Mouse (Mus musculus) hindbrain, embryonic 14.5 days (tissue): ENCODE data around the gene Gpank1. TPM values are rescaled to one million over a fixed set of nuclear protein-coding genes. Genes with fewer than 3 reads are reported as not detected.

Experiments
- ATAC-seq: fragments of 200-750 bp; cut with Nextera tagmentation; 2 replicates; pipeline ENCODE4 v1.8.0; 2017; ENCODE audit warnings: moderate number of reproducible peaks, mild to moderate bottlenecking, moderate TSS enrichment, moderate library complexity; ENCODE audit not compliant: low FRiP score
- DNase-seq: peaks from one replicate; pipeline ENCODE4 v3.0.0-alpha.2; 2015; ENCODE audit warnings: low spot score
- H3K27ac ChIP-seq: fragments of 300-500 bp; sonication (generic); 2 replicates; pipeline ENCODE4 v1.5.1; 2014; ENCODE audit warnings: mild to moderate bottlenecking, moderate library complexity
- H3K27me3 ChIP-seq: fragments of 300-500 bp; sonication (generic); 2 replicates; pipeline ENCODE4 v1.6.1; 2014; ENCODE audit warnings: mild to moderate bottlenecking, low read length, mixed read lengths; ENCODE audit not compliant: control insufficient read depth, insufficient read depth
- H3K36me3 ChIP-seq: fragments of 300-500 bp; sonication (generic); replicated peaks from 2 replicates; pipeline ENCODE4 v1.6.1; 2014; ENCODE audit not compliant: control insufficient read depth, insufficient read depth
- H3K4me1 ChIP-seq: fragments of 300-500 bp; sonication (generic); replicated peaks from 2 replicates; pipeline ENCODE4 v1.6.1; 2014; ENCODE audit warnings: antibody characterized with exemption, low read length, mixed read lengths; ENCODE audit not compliant: control insufficient read depth, insufficient read depth
- H3K4me2 ChIP-seq: fragments of 300-500 bp; sonication (generic); replicated peaks from 2 replicates; pipeline ENCODE4 v1.6.1; 2014; ENCODE audit warnings: mild to moderate bottlenecking, moderate library complexity
- H3K4me3 ChIP-seq: fragments of 300-500 bp; sonication (generic); replicated peaks from 2 replicates; pipeline ENCODE4 v1.5.1; 2014; ENCODE audit warnings: mild to moderate bottlenecking, low read length
- H3K9ac ChIP-seq: fragments of 300-500 bp; sonication (generic); 2 replicates; pipeline ENCODE4 v1.6.1; 2014
- H3K9me3 ChIP-seq: fragments of 300-500 bp; sonication (generic); 2 replicates; pipeline ENCODE4 v1.6.1; 2016; ENCODE audit warnings: low read length; ENCODE audit not compliant: control insufficient read depth
- WGBS: fragments of 180-500 bp; shearing (Covaris S2); extraction: QIAGEN DNeasy Blood & Tissue Kit; methylation state at CpG from one replicate; pipeline ENCODE4 v1.1.7; 2014; 5-methylcytosine and 5-hydroxymethylcytosine counted together
- polyA plus RNA-seq: library from polyadenylated mRNA; unstranded; fragments of >200 nt; fragmentation: Nextera tagmentation; extraction: Ambion mirVana; gene quantifications from 2 replicates; pipeline ENCODE4 v1.2.1, GENCODE M21; 2014

Gpank1 gene
- polyA plus RNA-seq, 1 experiment from 2014 or later, result 21.9 TPM

DNA sequence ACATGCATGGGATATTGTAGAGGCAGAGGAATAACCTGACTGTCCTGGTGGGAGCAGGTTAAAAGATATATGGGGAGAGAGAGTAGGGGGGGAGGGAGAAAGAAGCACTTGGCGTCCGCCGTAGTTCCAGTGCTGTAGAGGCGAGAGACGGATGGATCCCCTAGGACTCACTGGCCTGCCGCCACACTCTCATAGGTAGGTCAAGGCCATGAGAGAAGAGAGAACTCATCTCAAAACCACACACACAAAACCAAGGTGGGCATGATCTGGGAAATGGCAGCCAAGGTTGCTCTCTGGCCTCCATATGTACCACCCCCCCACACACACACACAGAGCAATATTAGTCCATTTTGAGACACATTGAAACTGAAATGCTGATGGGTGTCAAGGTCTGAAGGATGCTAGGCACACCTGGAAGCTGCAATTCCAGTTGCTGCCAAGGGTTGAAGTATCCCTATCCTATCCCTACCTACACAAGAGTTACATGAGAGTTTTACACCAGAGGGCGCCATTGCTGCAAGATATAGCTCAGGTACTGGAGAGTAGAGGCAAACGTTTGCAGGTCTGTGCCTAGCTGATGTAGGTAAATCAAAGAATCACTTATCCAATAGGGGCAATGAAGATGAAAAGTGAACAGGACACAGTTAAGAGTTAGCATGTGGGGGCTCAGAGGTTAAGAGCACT is 45.2 kb downstream of the Gpank1 start:
- ATAC-seq (no peak), DNase-seq (peak; percentile 80)
- Histone ChIP-seq H3K36me3 (peaks cover 13% of the 10 kb centered on the region), H3K27me3 (no peaks in the 10 kb centered on the region), H3K27ac (peak overlapping the region; percentile 98), H3K9me3 (no peaks in the 10 kb centered on the region), H3K9ac (peak overlapping the region; percentile 58), H3K4me1 (peaks cover 27% of the 10 kb centered on the region), H3K4me2 (peak overlapping the region; percentile 98), H3K4me3 (peak overlapping the region; percentile 100)
- WGBS, result 64% methylated on average over 8 of the region's 8 CpGs

DNA sequence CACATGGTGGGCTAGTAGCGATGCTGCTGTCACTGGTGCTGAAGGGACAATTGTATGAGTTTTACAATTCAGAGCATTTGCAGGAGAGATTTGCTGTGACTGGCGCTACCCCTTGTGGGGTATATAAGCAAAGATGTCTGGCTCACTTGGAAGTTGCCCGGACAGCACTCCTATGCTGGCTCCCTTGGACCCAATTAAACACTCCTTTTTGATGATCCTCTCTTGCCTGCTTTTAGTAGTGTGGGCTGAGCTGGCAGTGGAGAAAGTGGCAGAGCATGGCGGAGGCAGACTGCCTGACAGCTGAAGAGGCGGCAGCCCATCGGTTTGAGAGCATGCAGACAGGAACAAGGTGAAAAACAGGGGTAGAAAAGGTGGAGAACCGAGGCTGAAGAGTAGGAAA is 46.5 kb downstream of the Gpank1 start:
- no peak overlapping the region for H3K4me2 ChIP-seq
- no peak overlapping the region for H3K4me3 ChIP-seq
- no peak overlapping the region for H3K27ac ChIP-seq
- WGBS, result 91% methylated on average over 7 of the region's 7 CpGs
- 0 out of 2 replicates have a peak, but pooled peaks cover 2% of the 10 kb centered on the region for H3K36me3 ChIP-seq
- H3K9me3 ChIP-seq, result no peaks in the 10 kb centered on the region
- no peak overlapping the region for H3K9ac ChIP-seq
- H3K4me1 ChIP-seq, result peaks cover 16% of the 10 kb centered on the region
- ATAC-seq (no peak), DNase-seq (no peak)
- H3K27me3 ChIP-seq, result no peaks in the 10 kb centered on the region

DNA sequence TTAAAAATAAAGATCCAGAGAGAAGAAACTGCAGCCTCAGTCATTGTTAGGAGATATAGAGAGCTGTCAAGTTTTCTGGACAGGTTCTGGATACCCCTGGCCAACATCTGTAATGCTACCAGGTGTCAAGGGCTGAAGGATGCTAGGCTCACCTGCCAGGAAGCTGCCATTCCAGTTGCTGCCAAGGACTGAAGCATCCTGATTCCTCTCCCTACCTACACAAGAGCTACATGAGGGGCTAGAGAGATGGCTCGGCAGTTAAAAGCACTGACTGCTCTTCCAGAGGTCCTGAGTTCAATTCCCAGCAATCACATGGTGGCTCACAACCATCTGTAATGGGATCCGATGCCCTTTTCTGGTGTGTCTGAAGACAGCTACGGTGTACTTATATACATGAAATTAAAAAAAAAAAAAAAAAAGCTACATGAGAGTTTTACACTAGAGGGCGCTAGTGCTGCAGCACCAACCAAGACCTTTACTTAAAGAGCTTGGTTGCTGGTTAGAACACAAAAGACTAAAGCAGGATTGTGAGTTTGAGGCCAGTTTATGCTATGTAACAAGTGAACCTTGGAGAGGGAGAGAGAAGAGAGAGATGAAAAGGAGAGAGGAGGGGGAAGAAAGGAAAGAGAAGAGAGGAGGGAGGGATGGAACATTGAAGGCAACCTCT is 47.4 kb downstream of the Gpank1 start:
- peak overlapping the region; percentile 31; the same call in 1 of the 2 replicates for H3K9ac ChIP-seq
- DNase-seq, result peak; percentile 87
- H3K4me3 ChIP-seq, result no peak overlapping the region
- no peaks in the 10 kb centered on the region for H3K36me3 ChIP-seq
- ATAC-seq, result no peak
- no peak overlapping the region for H3K4me2 ChIP-seq
- H3K27me3 ChIP-seq, result no peaks in the 10 kb centered on the region
- WGBS, result 28% methylated on average over 4 of the region's 4 CpGs
- H3K27ac ChIP-seq, result no peak overlapping the region
- peaks cover 10% of the 10 kb centered on the region for H3K4me1 ChIP-seq
- H3K9me3 ChIP-seq, result no peaks in the 10 kb centered on the region

DNA sequence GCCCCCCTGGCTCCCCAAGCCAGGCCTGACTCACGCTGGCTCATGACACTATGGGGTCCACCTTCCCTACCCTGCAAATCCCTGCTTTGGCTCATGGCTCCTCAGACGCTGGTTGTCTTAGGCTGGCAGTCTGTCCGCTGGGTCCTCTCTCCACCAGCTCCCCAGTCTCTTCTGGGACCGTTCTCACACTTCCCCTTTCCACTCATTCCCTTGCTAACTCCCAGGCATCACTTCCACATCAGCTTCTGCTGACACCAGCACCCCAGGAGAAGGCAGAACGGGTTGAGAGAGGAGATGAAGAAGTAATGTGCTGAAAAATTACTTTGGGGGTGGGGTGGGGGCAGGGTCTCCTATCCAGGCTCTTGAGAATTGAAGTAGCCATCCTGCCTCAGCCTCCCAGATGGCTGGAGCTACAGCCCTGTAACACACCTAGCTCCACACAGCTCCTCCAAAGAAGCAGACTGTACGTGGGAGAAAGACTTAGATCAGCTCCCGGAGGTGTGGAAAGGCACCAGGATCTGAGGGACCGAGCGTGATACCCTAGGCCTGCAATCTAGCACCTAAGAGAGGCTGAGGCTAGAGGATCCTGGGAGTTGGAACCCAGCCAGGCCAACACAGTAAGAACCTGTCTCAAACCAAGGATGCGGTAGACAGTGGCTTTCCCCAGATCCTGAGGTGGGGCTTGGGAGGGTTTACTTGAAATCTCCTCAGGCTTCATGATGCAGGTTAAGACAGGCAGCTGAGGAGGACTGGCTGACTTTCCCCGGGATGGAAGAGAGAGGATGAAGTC is 51.4 kb downstream of the Gpank1 start:
- no peaks in the 10 kb centered on the region for H3K27me3 ChIP-seq
- H3K9me3 ChIP-seq, result no peaks in the 10 kb centered on the region
- H3K4me2 ChIP-seq, result no peak overlapping the region
- ATAC-seq (no peak), DNase-seq (no peak)
- H3K4me1 ChIP-seq, result no peaks in the 10 kb centered on the region
- H3K4me3 ChIP-seq, result no peak overlapping the region
- 73% methylated on average over 11 of the region's 11 CpGs for WGBS
- H3K36me3 ChIP-seq, result no peaks in the 10 kb centered on the region
- no peak overlapping the region for H3K9ac ChIP-seq
- no peak overlapping the region for H3K27ac ChIP-seq

DNA sequence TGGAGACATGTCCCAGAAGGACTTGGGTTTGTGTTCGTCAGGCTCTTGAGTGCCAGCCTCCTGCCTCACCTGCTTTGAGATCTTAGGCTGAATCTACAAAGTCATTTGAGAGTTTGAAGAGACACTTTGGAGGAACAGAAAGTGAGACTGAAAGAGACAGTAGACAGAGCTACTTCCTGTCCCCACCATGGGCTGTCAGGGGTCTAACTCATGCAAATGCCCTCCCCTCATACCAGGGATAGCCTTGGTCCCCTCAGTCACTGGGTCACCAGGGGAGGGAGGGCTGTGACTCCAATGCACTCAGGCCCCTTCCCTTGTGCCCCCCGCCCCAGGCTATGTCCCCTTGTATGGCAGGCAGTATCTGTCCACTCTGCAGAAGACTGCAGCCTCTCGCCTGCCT is 52.1 kb downstream of the Gpank1 start:
- ATAC-seq, result no peak
- Histone ChIP-seq H3K27me3 (no peaks in the 10 kb centered on the region), H3K4me2 (no peak overlapping the region), H3K4me3 (no peak overlapping the region), H3K4me1 (no peaks in the 10 kb centered on the region), H3K36me3 (no peaks in the 10 kb centered on the region), H3K9ac (no peak overlapping the region), H3K27ac (no peak overlapping the region), H3K9me3 (no peaks in the 10 kb centered on the region)
- no peak for DNase-seq
- 74% methylated on average over 3 of the region's 3 CpGs for WGBS

Other genes with a start within 250 kb of the Gpank1 start
- 3.0 and 3.3 TPM in 2 replicates for gene Zbtb12, start 242.0 kb upstream of the Gpank1 start, polyA plus RNA-seq
- gene Gm20547, start 239.4 kb upstream of the Gpank1 start, polyA plus RNA-seq, result not detected in 2 replicates
- 1.2 and 1.8 TPM in 2 replicates for gene C2, start 223.2 kb upstream of the Gpank1 start, polyA plus RNA-seq
- 72.6 and 82.1 TPM in 2 replicates for gene Ehmt2, start 223.0 kb upstream of the Gpank1 start, polyA plus RNA-seq
- 0.11 and 0.12 TPM in 2 replicates for gene Slc44a4, start 207.0 kb upstream of the Gpank1 start, polyA plus RNA-seq
- 26.9 and 27.2 TPM in 2 replicates for gene Neu1, start 190.2 kb upstream of the Gpank1 start, polyA plus RNA-seq
- 0.34 and 0.56 TPM in 2 replicates for gene Hspa1b, start 162.2 kb upstream of the Gpank1 start, polyA plus RNA-seq
- not detected in 2 replicates for gene Gm20481, start 151.5 kb upstream of the Gpank1 start, polyA plus RNA-seq
- 7.5 and 11.6 TPM in 2 replicates for gene Hspa1a, start 149.3 kb upstream of the Gpank1 start, polyA plus RNA-seq
- gene Hspa1l, start 148.8 kb upstream of the Gpank1 start, polyA plus RNA-seq, result 1.9 TPM in 2 replicates
- gene Lsm2, start 139.6 kb upstream of the Gpank1 start, polyA plus RNA-seq, result 92.9 and 97.8 TPM in 2 replicates
- 51.0 and 51.6 TPM in 2 replicates for gene Vars, start 120.5 kb upstream of the Gpank1 start, polyA plus RNA-seq
- 0.13 and 0.16 TPM in 2 replicates for gene Vwa7, start 104.9 kb upstream of the Gpank1 start, polyA plus RNA-seq
- 1.4 and 1.7 TPM in 2 replicates for gene Sapcd1, start 93.4 kb upstream of the Gpank1 start, polyA plus RNA-seq
- 1.5 and 2.4 TPM in 2 replicates for gene Msh5, start 74.7 kb upstream of the Gpank1 start, polyA plus RNA-seq
- 23.8 and 24.7 TPM in 2 replicates for gene Clic1, start 71.5 kb upstream of the Gpank1 start, polyA plus RNA-seq
- 295 and 328 TPM in 2 replicates for gene Ddah2, start 62.4 kb upstream of the Gpank1 start, polyA plus RNA-seq
- gene Ly6g6c, start 56.1 kb upstream of the Gpank1 start, polyA plus RNA-seq, result not detected in 2 replicates
- 0.21 and 0.42 TPM in 2 replicates for gene Mpig6b, start 55.3 kb upstream of the Gpank1 start, polyA plus RNA-seq
- not detected in 2 replicates for gene Ly6g6e, start 44.6 kb upstream of the Gpank1 start, polyA plus RNA-seq
- gene Ly6g6d, start 43.4 kb upstream of the Gpank1 start, polyA plus RNA-seq, result 0.82 and 0.94 TPM in 2 replicates
- 0.23 TPM in 1 of 2 replicates, not detected in the other for gene Ly6g6f, start 35.8 kb upstream of the Gpank1 start, polyA plus RNA-seq
- gene Abhd16a, start 32.2 kb upstream of the Gpank1 start, polyA plus RNA-seq, result 86.8 and 89.1 TPM in 2 replicates
- not detected in 2 replicates for gene Ly6g5c, start 13.2 kb upstream of the Gpank1 start, polyA plus RNA-seq
- gene Ly6g5b, start 6.0 kb upstream of the Gpank1 start, polyA plus RNA-seq, result 0.44 and 1.0 TPM in 2 replicates
- 321 and 339 TPM in 2 replicates for gene Csnk2b, start 598 bp downstream of the Gpank1 start, polyA plus RNA-seq
- gene D17H6S53E, start 4.9 kb downstream of the Gpank1 start, polyA plus RNA-seq, result 6.0 and 6.2 TPM in 2 replicates
- 0.39 TPM in 1 of 2 replicates, not detected in the other for gene Apom, start 10.6 kb downstream of the Gpank1 start, polyA plus RNA-seq
- 90.2 and 98.2 TPM in 2 replicates for gene Bag6, start 13.7 kb downstream of the Gpank1 start, polyA plus RNA-seq
- 152 and 168 TPM in 2 replicates for gene Prrc2a, start 43.4 kb downstream of the Gpank1 start, polyA plus RNA-seq
- gene Aif1, start 54.6 kb downstream of the Gpank1 start, polyA plus RNA-seq, result 7.8 and 8.7 TPM in 2 replicates
- gene Lst1, start 67.0 kb downstream of the Gpank1 start, polyA plus RNA-seq, result 8.2 and 13.3 TPM in 2 replicates
- gene Ltb, start 73.0 kb downstream of the Gpank1 start, polyA plus RNA-seq, result 0.29 and 0.39 TPM in 2 replicates
- gene Tnf, start 80.6 kb downstream of the Gpank1 start, polyA plus RNA-seq, result not detected in 2 replicates
- 0.23 and 0.55 TPM in 2 replicates for gene Lta, start 83.9 kb downstream of the Gpank1 start, polyA plus RNA-seq
- gene Gm16181, start 99.4 kb downstream of the Gpank1 start, polyA plus RNA-seq, result not detected in 2 replicates
- gene Atp6v1g2, start 112.2 kb downstream of the Gpank1 start, polyA plus RNA-seq, result 122 and 138 TPM in 2 replicates
- gene Nfkbil1, start 114.3 kb downstream of the Gpank1 start, polyA plus RNA-seq, result 3.5 and 3.8 TPM in 2 replicates
- 341 and 346 TPM in 2 replicates for gene Ddx39b, start 120.3 kb downstream of the Gpank1 start, polyA plus RNA-seq
- 95.5 and 98.1 TPM in 2 replicates for gene H2-D1, start 141.3 kb downstream of the Gpank1 start, polyA plus RNA-seq
- gene H2-Q1, start 198.9 kb downstream of the Gpank1 start, polyA plus RNA-seq, result 0.25 and 0.27 TPM in 2 replicates
- 3.0 and 3.1 TPM in 2 replicates for gene H2-Q2, start 220.8 kb downstream of the Gpank1 start, polyA plus RNA-seq